Mouse (Mus musculus) limb, embryonic 15.5 days (tissue): Measurements from ENCODE around the gene Fam71b. TPM values are rescaled to one million over a fixed set of nuclear protein-coding genes. Genes with fewer than 3 reads are reported as not detected.
A peak's percentile ranks its signal among the peaks of the same experiment; 100 is the strongest.
"Not testable (repeated sequence)": the region's sequence is repeated elsewhere in the genome, so short reads cannot be mapped to it uniquely, and the experiment has no call there.

Source experiments
- ATAC-seq: fragments of 200-750 bp; cut with Nextera tagmentation; 2 replicates; pipeline ENCODE4 v1.8.0; 2017; ENCODE audit warnings: low read depth, moderate TSS enrichment; ENCODE audit not compliant: insufficient number of reproducible peaks, low FRiP score, low TSS enrichment
- H3K27ac ChIP-seq: fragments of 300-500 bp; sonication (generic); 2 replicates; pipeline ENCODE4 v1.5.1; 2015; ENCODE audit warnings: moderate library complexity, mild to moderate bottlenecking, inconsistent platforms
- H3K27me3 ChIP-seq: fragments of 300-500 bp; sonication (generic); 2 replicates; pipeline ENCODE4 v1.6.1; 2015; ENCODE audit warnings: inconsistent platforms
- H3K36me3 ChIP-seq: fragments of 300-500 bp; sonication (generic); 2 replicates; pipeline ENCODE4 v1.6.1; 2015; ENCODE audit warnings: inconsistent platforms
- H3K4me1 ChIP-seq: fragments of 300-500 bp; sonication (generic); 2 replicates; pipeline ENCODE4 v1.6.1; 2015; ENCODE audit warnings: inconsistent platforms
- H3K4me2 ChIP-seq: fragments of 300-500 bp; sonication (generic); 2 replicates; pipeline ENCODE4 v1.6.1; 2015; ENCODE audit warnings: mild to moderate bottlenecking, inconsistent platforms
- H3K4me3 ChIP-seq: fragments of 300-500 bp; sonication (generic); 2 replicates; pipeline ENCODE4 v1.5.1; 2015; ENCODE audit warnings: mild to moderate bottlenecking, inconsistent platforms
- H3K9ac ChIP-seq: fragments of 300-500 bp; sonication (generic); 2 replicates; pipeline ENCODE4 v1.6.1; 2015; ENCODE audit warnings: inconsistent platforms
- H3K9me3 ChIP-seq: fragments of 300-500 bp; sonication (generic); 2 replicates; pipeline ENCODE4 v1.6.1; 2016; ENCODE audit warnings: inconsistent platforms
- WGBS: fragments of 180-500 bp; shearing (Covaris S2); methylation state at CpG from one replicate; pipeline ENCODE4 v1.1.7; 2015; 5-methylcytosine and 5-hydroxymethylcytosine counted together
- polyA plus RNA-seq: library from polyadenylated mRNA; unstranded; fragments of >200 nt; fragmentation: Nextera tagmentation; extraction: Ambion mirVana; gene quantifications from 2 replicates; pipeline ENCODE4 v1.2.1, GENCODE M21; 2015

Gene Fam71b
- polyA plus RNA-seq, 1 experiment from 2014 or later: not detected

- Histone ChIP-seq H3K9me3 (no peaks in the 10 kb centered on the region), H3K27ac (no peak overlapping the region), H3K4me3 (no peak overlapping the region), H3K9ac (no peak overlapping the region), H3K36me3 (no peaks in the 10 kb centered on the region), H3K27me3 (no peaks in the 10 kb centered on the region), H3K4me2 (no peak overlapping the region), H3K4me1 (no peaks in the 10 kb centered on the region)
- 46% methylated on average over 10 of the region's 10 CpGs for WGBS
- ATAC-seq: no peak
These were observed 10.4 kb downstream of the Fam71b start for GRCm38 (mm10) chr11:46406721-46407120.

DNA sequence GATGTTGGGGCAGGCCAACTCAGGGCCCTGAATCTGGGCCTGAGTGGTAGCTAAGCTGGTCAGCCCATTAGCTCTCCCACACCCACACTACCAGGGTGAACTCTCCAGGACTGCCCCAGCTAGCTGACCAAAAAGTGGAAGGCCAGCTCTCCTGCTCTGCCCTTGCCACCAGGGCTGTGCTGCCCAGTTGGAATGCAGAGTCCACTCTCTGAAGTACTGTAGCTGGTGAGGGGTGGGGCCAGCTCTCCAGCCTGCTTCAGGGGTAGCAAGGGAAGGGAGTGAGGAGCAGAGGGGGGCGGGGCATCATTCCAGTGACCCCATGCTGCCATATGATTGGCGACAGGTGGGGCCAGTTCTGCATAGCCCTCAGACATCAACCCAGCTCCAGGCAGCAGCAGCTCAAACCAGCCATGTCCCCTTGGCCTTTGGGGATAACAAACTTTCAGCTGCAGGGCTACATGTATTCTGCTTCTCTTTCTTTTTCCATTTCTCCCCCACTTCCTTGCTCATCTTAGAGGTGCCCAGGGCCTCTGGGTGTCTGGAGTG is 13.7 kb downstream of the Fam71b start:
- H3K9me3 ChIP-seq: no peaks in the 10 kb centered on the region
- H3K4me3 ChIP-seq: no peak overlapping the region
- H3K27me3 ChIP-seq: no peaks in the 10 kb centered on the region
- no peaks in the 10 kb centered on the region for H3K4me1 ChIP-seq
- no peak overlapping the region for H3K4me2 ChIP-seq
- H3K36me3 ChIP-seq: no peaks in the 10 kb centered on the region
- WGBS: 52% methylated on average over 2 of the region's 2 CpGs
- ATAC-seq: no peak
- no peak overlapping the region for H3K27ac ChIP-seq
- no peak overlapping the region for H3K9ac ChIP-seq

DNA sequence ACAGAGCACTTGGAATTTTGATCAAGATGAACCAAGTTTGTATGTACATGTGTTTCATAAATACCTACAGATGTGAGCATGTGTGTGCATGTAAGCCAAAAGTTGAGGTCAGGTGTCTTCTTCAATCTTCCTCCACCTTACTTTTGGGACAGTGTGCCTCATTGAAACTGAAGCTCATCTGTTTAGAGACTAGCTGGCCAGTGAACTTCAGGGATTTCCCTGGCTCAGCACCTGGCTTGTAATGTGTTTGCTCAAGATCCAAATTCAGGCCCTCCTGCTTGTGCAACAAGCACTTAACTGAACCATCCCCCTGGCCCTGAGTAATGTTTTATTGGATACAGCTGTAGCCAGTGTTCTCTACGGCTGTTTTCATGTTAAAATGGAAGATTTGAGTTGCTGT is 22.1 kb downstream of the Fam71b start:
- H3K27ac ChIP-seq: 0 out of 2 replicates have a peak overlapping the region, but pooled peaks have one; percentile 8
- no peaks in the 10 kb centered on the region for H3K27me3 ChIP-seq
- H3K4me2 ChIP-seq: no peak overlapping the region
- ATAC-seq: no peak
- no peaks in the 10 kb centered on the region for H3K9me3 ChIP-seq
- no peaks in the 10 kb centered on the region for H3K4me1 ChIP-seq
- 23% methylated on average over 1 of the region's 1 CpGs for WGBS
- no peaks in the 10 kb centered on the region for H3K36me3 ChIP-seq
- no peak overlapping the region for H3K9ac ChIP-seq
- H3K4me3 ChIP-seq: no peak overlapping the region

DNA sequence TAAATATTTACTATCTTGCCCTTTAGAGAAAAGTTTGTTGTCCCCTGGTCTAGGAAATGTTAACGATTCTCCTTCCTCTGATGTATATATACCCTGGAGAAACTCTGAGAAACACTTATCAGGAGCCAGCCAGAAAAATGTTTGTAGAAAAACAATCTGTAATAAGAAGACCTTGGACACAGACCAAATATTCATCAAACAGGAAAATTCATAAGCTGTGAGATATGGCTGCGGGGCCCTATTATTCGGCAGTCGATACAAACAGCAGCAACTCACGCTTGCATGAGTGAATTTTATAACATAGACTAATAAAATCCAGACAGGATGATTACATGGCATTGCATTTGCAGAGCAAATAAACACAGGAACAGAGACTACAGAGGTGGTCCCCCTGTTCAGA is 22.5 kb downstream of the Fam71b start:
- H3K27ac ChIP-seq: 0 out of 2 replicates have a peak overlapping the region, but pooled peaks have one; percentile 8

GRCm38 (mm10) chr11:46421086-46421888 is 24.9 kb downstream of the Fam71b start:
- Histone ChIP-seq H3K27ac (no peak overlapping the region), H3K9me3 (no peaks in the 10 kb centered on the region), H3K4me3 (no peak overlapping the region), H3K9ac (no peak overlapping the region), H3K4me1 (no peaks in the 10 kb centered on the region), H3K36me3 (no peaks in the 10 kb centered on the region), H3K4me2 (no peak overlapping the region), H3K27me3 (no peaks in the 10 kb centered on the region)
- WGBS: 68% methylated on average over 8 of the region's 8 CpGs
- ATAC-seq: no peak

More for the DNA sequence above, 22.5 kb downstream of the Fam71b start:
- Histone ChIP-seq H3K36me3 (no peaks in the 10 kb centered on the region), H3K9me3 (no peaks in the 10 kb centered on the region), H3K4me3 (no peak overlapping the region), H3K4me2 (no peak overlapping the region), H3K27me3 (no peaks in the 10 kb centered on the region), H3K9ac (no peak overlapping the region), H3K4me1 (no peaks in the 10 kb centered on the region)
- 29% methylated on average over 5 of the region's 5 CpGs for WGBS
- no peak for ATAC-seq

DNA sequence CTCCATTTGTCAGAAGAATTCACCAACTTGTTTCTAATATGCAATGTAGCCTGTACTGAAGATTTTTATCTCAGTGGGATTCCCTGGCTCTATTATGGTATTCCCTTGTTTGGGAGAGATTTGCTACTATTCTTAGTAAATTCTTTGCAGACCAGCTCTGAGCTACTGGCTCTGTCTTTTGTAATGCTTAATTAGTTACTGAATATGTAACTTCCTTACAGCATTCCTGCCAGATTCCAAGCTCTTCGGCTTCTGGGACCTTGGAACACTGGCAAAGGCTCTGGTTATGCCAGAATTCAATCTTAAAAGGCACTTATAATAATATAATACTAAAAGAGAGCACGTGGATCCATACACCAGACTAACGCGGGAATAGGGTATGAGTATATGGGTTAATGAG is 31.8 kb downstream of the Fam71b start:
- not testable (repeated sequence) for H3K27me3 ChIP-seq, H3K27ac ChIP-seq, H3K4me2 ChIP-seq, H3K4me1 ChIP-seq, H3K4me3 ChIP-seq, H3K9me3 ChIP-seq, H3K36me3 ChIP-seq, ATAC-seq, H3K9ac ChIP-seq
- 27% methylated on average over 4 of the region's 4 CpGs for WGBS

DNA sequence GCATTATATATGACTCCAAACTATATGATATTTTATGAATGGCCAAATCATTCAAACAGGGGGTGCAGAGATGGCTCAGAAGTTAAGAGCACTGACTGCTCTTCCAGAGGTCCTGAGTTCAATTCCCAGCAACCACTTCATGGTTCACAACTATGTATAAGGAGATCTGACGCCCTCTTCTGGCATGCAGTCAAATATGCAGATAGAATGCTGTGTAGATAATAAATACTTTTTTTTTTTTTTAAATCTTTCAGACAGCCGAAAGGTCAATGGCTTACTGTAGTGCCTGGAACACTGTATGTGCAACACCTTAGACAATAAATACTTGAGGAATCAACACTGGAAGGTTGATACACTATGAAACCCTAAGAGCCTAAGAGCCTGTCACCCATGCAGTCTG is 33.8 kb downstream of the Fam71b start:
- H3K4me1 ChIP-seq: no peaks in the 10 kb centered on the region
- H3K4me3 ChIP-seq: no peak overlapping the region
- WGBS: 78% methylated on average over 2 of the region's 2 CpGs
- ATAC-seq: no peak
- H3K4me2 ChIP-seq: no peak overlapping the region
- H3K27me3 ChIP-seq: no peaks in the 10 kb centered on the region
- H3K9ac ChIP-seq: no peak overlapping the region
- H3K9me3 ChIP-seq: no peaks in the 10 kb centered on the region
- no peaks in the 10 kb centered on the region for H3K36me3 ChIP-seq
- no peak overlapping the region for H3K27ac ChIP-seq

GRCm38 (mm10) chr11:46431129-46431528 is 34.8 kb downstream of the Fam71b start:
- H3K27ac ChIP-seq: no peak overlapping the region
- 18% methylated on average over 3 of the region's 3 CpGs for WGBS
- no peaks in the 10 kb centered on the region for H3K4me1 ChIP-seq
- no peak overlapping the region for H3K9ac ChIP-seq
- no peaks in the 10 kb centered on the region for H3K9me3 ChIP-seq
- H3K27me3 ChIP-seq: no peaks in the 10 kb centered on the region
- ATAC-seq: no peak; the same call in 1 of the 2 replicates
- no peak overlapping the region for H3K4me2 ChIP-seq
- H3K36me3 ChIP-seq: no peaks in the 10 kb centered on the region
- H3K4me3 ChIP-seq: no peak overlapping the region

DNA sequence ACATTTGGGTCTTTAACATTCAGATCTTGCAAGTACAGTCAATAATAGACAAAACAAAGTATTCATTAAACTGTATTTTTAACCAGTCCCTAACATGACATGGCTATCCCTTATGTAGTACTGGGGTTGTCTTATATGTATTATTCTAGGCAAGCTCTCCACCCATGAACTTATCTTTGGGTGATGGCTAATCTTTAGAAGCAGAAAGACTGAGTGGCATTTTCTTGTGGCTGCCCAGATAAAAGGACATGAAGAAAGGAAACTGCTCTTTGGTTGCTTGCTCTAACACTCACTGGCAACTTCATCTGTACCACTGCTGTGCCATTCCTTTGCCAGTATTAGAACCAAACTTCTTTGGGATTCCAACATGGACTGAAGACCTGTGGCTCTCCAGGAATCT is 39.0 kb downstream of the Fam71b start:
- Histone ChIP-seq H3K9ac (no peak overlapping the region), H3K4me2 (no peak overlapping the region), H3K4me1 (peaks cover 3% of the 10 kb centered on the region), H3K4me3 (no peak overlapping the region), H3K27me3 (no peaks in the 10 kb centered on the region), H3K36me3 (peaks cover 1% of the 10 kb centered on the region; the same call in 1 of the 2 replicates), H3K9me3 (no peaks in the 10 kb centered on the region), H3K27ac (no peak overlapping the region)
- ATAC-seq: no peak

GRCm38 (mm10) chr11:46436760-46437458 is 40.5 kb downstream of the Fam71b start, which contains the start of gene Med7:
Gene Med7, plus strand, starts transcription at chr11:46436925.
- peak; percentile 96 for ATAC-seq
- peak within 1 kb of the TSS; percentile 66 for H3K4me2 ChIP-seq
- H3K27ac ChIP-seq: peak within 1 kb of the TSS; percentile 86
- WGBS: under 1% methylated on average over 59 of the region's 59 CpGs
- H3K36me3 ChIP-seq: peaks cover 11% of the 10 kb centered on the region; the same call in 1 of the 2 replicates
- H3K27me3 ChIP-seq: no peaks in the 10 kb centered on the region
- peak within 1 kb of the TSS; percentile 67 for H3K9ac ChIP-seq
- peak within 1 kb of the TSS; percentile 68 for H3K4me3 ChIP-seq
- peaks cover 3% of the 10 kb centered on the region for H3K4me1 ChIP-seq
- H3K9me3 ChIP-seq: no peaks in the 10 kb centered on the region

DNA sequence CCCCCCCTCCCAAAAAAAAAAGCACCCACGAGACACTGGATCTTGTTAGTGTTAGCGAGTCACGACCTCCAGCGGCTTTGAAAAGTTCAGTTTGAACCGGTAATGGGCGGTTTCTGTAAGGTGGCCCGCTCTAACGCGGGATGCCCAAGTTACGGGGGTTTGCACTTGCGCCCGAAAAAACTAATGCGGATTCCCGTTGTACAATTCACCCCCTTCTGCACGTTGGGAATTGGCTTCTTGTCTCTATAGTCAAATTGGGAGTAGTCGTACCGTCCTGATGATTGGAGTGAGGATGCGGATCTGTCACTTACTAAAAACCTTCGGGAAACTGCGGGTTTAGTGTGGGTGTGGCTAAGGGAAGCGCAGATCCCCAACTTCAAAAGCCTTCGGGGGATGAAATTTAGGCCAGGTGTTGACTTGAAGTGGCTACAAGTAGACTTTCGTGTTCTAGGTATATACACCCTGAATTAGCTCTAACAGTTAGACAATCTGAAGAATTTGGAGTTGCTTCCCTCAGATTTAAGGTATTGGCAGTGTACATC is 41.2 kb downstream of the Fam71b start:
- under 1% methylated on average over 23 of the region's 23 CpGs for WGBS
- H3K36me3 ChIP-seq: peaks cover 16% of the 10 kb centered on the region; the same call in 1 of the 2 replicates
- ATAC-seq: no peak
- peak overlapping the region; percentile 68 for H3K4me3 ChIP-seq
- no peaks in the 10 kb centered on the region for H3K9me3 ChIP-seq
- H3K27me3 ChIP-seq: no peaks in the 10 kb centered on the region
- H3K4me1 ChIP-seq: peaks cover 3% of the 10 kb centered on the region
- H3K27ac ChIP-seq: peak overlapping the region; percentile 86; the same call in 1 of the 2 replicates
- peak overlapping the region; percentile 66 for H3K4me2 ChIP-seq
- H3K9ac ChIP-seq: peak overlapping the region; percentile 67
